Mouse (Mus musculus): ENCODE measurements around the gene Rbfox1.

DNA sequence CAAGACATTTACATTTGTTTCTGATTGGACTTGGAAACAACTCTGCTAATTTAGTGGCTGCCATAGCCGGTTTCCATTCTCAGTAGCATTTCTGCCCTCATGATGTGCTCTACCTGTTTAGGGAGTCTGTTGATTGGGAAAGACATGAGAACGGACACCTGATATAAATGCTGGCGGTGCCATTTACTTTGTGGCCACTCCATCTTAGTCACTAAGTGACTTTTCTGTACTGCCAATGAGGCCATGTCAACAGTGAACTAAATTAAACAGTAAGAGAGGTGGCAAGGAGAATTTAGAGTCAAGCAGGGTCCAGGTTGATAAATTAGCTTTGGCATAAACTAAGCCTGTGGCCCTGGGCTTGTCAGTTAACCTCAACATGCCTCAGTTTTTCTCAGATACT lies 1191.6 kb downstream of the Rbfox1 start:
- TF ChIP-seq POLR2A (IDR thresholded peaks at IDR 0.05; ENCODE audit: low read depth, low read length): no peak
- no peak for TF ChIP-seq CTCF (IDR thresholded peaks at IDR 0.05; ENCODE audit: borderline replicate concordance, insufficient read depth, low read length)
